Mouse (Mus musculus): ENCODE measurements around the gene H2afj.

The H2afj gene

GRCm38 (mm10) chr6:136805409-136805775 is 2.7 kb upstream of the H2afj start:
- DNase-seq (ENCODE audit: low spot score), result no peak

- DNase-seq (ENCODE audit: low spot score), result no peak
Measured at GRCm38 (mm10) chr6:136806819-136807218, 1.2 kb upstream of the H2afj start.

GRCm38 (mm10) chr6:136807395-136808013 is 540 bp upstream of the H2afj start:
- DNase-seq (ENCODE audit: low spot score), result no peak

- DNase-seq (ENCODE audit: low spot score), result no peak
Measured at GRCm38 (mm10) chr6:136808631-136809046, 595 bp downstream of the H2afj start.

GRCm38 (mm10) chr6:136809077-136809476 is 1.0 kb downstream of the H2afj start:
- DNase-seq (ENCODE audit: low spot score), result no peak

GRCm38 (mm10) chr6:136809673-136810072 is 1.6 kb downstream of the H2afj start:
- DNase-seq (ENCODE audit: low spot score), result no peak

GRCm38 (mm10) chr6:136811196-136811595 is 3.2 kb downstream of the H2afj start:
- DNase-seq (ENCODE audit: low spot score), result no peak

- no peak for DNase-seq (ENCODE audit: low spot score)
Measured at GRCm38 (mm10) chr6:136813117-136813516, 5.1 kb downstream of the H2afj start.

- no peak for DNase-seq (ENCODE audit: low spot score)
Measured at GRCm38 (mm10) chr6:136815381-136815780, 7.3 kb downstream of the H2afj start.

GRCm38 (mm10) chr6:136816826-136817225 is 8.8 kb downstream of the H2afj start:
- DNase-seq (ENCODE audit: low spot score), result no peak

GRCm38 (mm10) chr6:136817549-136817948 is 9.5 kb downstream of the H2afj start:
- DNase-seq (ENCODE audit: low spot score), result peak; percentile 75

GRCm38 (mm10) chr6:136820381-136820780 is 12.3 kb downstream of the H2afj start:
- DNase-seq (ENCODE audit: low spot score), result no peak

- DNase-seq (ENCODE audit: low spot score), result no peak
Measured at GRCm38 (mm10) chr6:136821086-136821485, 13.0 kb downstream of the H2afj start.

GRCm38 (mm10) chr6:136824987-136825386 is 16.9 kb downstream of the H2afj start:
- DNase-seq (ENCODE audit: low spot score), result no peak

- no peak for DNase-seq (ENCODE audit: low spot score)
Measured at GRCm38 (mm10) chr6:136827116-136827515, 19.1 kb downstream of the H2afj start.

- no peak for DNase-seq (ENCODE audit: low spot score)
Measured at GRCm38 (mm10) chr6:136827516-136827880, 19.5 kb downstream of the H2afj start, which contains the start of gene BC049715. Gene BC049715 (plus strand): TSS chr6:136827626.

GRCm38 (mm10) chr6:136827881-136828561 is 20.0 kb downstream of the H2afj start, which contains the start of gene Wbp11:
Gene Wbp11 (minus strand): TSS chr6:136828233.
- DNase-seq (ENCODE audit: low spot score), result peak; percentile 98

GRCm38 (mm10) chr6:136828681-136829080 is 20.6 kb downstream of the H2afj start:
- DNase-seq (ENCODE audit: low spot score), result no peak

GRCm38 (mm10) chr6:136831712-136832111 is 23.7 kb downstream of the H2afj start:
- DNase-seq (ENCODE audit: low spot score), result no peak

GRCm38 (mm10) chr6:136835352-136835751 is 27.3 kb downstream of the H2afj start, which contains the start of gene Smco3:
Gene Smco3 (minus strand): TSS chr6:136835452.
- no peak for DNase-seq (ENCODE audit: low spot score)

GRCm38 (mm10) chr6:136837323-136837722 is 29.3 kb downstream of the H2afj start:
- DNase-seq (ENCODE audit: low spot score), result no peak

GRCm38 (mm10) chr6:136844903-136845302 is 36.9 kb downstream of the H2afj start:
- no peak for DNase-seq (ENCODE audit: low spot score)

- no peak for DNase-seq (ENCODE audit: low spot score)
Measured at GRCm38 (mm10) chr6:136845706-136846480, 37.8 kb downstream of the H2afj start.

Data from left cerebral cortex, adult 11 months (tissue).